Mouse (Mus musculus) right cerebral cortex, postnatal 25 days (tissue): ENCODE results near the gene Nlrp14.
"Not testable (repeated sequence)": the region's sequence is repeated elsewhere in the genome, so short reads cannot be mapped to it uniquely, and the experiment has no call there.

Experiments
- DNase-seq: peaks from one replicate; pipeline ENCODE4 v3.0.0; 2022

Nlrp14 gene

DNA sequence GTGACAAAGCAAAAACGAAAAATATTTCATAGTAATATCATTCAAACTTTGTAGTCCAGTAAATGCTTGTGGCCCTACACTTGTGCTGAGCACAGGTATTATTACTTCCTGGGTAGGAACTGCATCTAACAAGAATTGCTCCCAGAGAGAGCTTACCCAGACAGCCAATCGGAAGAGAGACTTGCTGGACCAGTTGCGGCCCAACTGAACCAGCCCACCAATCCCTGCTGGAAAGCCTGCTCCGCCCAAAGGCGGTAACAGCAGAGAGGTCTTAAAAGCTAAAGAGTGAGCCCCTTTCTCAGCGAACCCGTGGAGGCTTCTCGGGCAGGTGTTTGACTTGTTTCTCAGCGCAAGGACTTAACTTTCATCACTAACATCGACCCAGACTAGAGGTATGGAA is at the start of gene Nlrp14:
Gene Nlrp14, plus strand, starts transcription at position 301 of the 400 bp plus-strand sequence.
- no peak for DNase-seq

DNA sequence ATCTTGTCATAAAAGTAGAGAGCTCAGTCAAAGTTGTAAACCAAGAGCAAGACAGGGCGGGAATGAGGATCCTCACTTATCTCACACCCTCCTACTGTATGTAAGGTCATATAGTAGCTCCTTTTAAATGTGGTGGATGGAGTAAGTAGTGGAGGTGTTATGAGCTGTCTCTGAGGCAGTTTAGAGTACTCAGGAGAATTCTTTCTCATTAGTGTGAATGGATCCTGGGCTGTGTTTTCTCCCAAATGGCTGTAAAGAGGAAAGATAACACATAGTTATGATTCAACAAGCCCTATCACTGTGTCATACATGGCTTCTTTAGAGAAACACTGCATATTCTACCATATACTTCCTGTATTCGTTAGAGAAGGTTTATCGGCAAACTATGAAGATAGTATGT is 35.8 kb upstream of the Nlrp14 start, which contains the start of gene Olfr715:
Gene Olfr715, minus strand, starts transcription at position 101 of the 400 bp plus-strand sequence.
- not testable (repeated sequence) for DNase-seq

DNA sequence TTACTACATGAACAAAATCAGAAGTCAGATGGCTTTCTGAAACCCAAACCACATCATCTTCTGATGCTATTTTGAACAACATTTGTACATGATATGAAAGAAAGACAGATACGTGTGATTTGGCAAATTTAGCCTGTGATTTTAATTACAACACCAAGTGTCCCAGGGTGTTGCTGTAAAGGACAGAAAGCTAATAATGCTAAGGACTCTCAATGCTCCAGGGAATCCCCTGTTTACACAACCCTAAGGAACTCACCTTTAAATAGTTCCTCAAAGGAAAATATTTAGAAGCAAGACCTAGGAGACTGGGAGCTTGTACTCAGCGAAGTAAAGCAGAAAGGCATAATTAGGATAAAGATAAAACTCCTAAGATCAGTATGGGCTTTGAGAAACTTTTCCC is 28.8 kb upstream of the Nlrp14 start, which contains the start of gene Olfr716:
Gene Olfr716, plus strand, starts transcription at position 301 of the 400 bp plus-strand sequence.
- not testable (repeated sequence) for DNase-seq

DNA sequence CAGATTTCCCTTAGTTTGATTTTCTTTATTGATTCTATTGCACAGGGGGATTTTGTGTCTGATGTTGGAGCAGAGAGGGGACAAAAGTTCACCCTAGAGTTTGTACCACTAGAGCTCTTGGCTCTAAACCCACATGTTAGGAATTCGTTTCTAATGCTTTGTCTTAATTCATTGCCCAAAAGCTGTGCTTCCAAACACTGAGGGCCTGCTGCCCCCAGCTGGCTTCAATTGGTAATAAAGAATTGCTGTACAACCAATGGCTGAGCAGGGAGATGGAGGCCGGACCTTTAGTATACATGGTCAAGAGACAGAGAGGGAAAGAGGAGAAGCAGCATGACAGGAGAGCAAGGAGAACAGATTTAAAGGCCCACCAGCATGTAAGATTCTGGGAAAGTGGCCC is 13.6 kb downstream of the Nlrp14 start:
- no peak for DNase-seq

DNA sequence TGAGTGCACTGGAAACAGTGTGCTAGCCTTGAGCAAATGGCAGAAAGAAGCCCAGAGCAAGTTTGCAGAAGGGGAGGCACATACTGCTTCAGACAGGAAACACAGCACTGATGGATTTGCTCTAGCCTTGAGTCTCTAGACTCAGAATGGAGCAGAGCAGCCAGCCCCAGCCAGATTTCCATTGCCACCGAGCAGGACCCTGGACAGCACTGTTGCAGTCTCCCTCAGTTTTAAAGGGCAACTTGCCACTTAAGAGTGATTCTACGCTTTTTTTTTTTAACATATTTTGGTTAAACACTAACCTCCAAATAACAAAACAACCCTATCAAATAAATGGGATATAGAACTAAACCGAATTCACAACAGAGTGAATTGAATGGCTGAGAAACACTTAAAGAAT is 35.0 kb downstream of the Nlrp14 start:
- no peak for DNase-seq

DNA sequence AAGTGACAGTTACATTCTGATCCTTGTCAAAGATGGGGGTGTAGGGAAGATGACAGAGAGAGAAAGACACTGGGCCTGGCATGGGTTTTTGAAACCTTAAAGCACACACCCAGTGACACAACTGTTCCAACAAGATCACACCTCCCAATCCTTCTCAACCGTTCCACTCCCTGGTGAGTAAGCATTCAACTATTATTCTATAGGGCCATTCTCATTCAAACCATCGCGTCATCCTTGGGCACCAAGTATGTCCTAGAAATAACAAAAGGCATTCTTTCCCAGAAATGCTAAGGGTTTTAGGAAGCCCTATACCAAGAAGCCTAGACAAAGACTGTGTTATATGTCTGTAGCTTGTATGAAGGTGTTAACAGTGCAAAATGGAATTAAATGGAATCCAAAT is 41.1 kb downstream of the Nlrp14 start:
- DNase-seq = no peak

DNA sequence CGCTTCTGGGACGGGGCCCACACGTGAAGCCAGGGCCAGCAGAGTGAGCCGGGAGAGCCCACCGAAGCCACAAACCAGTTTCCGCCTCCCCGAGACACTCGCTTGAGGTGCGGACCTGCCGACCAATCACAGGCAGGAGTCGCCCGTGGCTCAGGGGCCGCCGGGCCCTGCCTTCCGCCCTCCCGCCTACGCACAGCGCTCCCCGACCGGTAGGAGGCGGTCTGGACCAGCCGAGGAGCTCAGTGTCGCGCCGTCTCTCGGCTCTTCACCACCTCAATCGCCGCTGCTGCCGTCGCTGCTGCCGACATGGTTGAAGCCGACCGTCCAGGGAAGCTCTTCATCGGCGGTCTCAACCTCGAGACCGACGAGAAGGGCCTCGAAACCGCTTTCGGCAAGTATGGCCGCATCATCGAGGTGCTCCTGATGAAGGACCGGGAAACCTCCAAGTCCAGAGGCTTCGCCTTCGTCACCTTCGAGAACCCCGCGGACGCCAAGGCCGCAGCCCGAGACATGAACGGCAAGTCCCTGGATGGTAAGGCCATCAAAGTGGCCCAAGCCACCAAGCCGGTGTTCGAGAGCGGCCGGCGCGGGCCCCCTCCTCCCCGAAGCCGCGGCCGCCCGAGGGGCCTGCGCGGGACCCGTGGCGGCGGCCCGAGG is 42.5 kb downstream of the Nlrp14 start, which contains the start of gene Rbmxl2:
Gene Rbmxl2, plus strand, starts transcription at position 242 of the 657 bp plus-strand sequence.
- no peak for DNase-seq

DNA sequence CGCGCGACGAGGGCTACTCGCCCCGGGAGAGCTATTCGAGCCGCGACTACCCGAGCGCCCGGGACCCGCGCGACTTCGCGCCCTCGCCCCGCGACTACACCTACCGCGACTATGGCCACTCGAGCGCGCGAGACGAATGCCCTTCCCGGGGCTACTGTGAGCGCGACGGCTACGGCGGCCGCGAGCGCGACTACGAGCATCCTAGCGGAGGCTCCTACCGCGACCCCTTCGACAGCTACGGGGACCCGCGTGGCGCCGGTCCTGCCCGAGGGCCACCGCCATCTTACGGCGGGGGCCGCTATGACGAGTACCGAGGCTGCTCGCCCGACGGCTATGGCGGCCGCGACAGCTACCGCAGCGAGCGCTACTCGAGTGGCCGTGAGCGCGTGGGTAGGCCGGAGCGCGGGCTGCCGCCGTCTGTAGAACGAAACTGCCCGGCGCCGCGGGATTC is 43.4 kb downstream of the Nlrp14 start:
- DNase-seq = no peak

DNA sequence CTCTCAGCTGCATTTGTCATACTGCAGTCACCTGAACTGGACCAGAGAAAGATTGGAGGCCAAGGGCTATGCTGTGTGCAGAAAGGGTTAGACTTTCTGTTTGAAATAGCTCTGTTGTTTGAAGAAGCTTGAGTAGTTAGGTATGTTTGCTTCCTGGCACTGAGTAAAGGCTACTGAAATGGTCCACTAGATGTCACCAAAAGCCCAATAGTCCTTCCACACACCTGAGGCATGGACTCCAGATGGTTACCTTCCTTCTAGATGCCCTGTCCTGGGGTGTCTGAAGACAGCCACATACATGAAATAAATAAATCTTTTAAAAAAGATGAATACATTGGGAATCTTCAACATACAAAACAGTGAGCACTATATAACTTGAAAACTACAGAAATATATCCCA is 48.9 kb downstream of the Nlrp14 start:
- no peak for DNase-seq

DNA sequence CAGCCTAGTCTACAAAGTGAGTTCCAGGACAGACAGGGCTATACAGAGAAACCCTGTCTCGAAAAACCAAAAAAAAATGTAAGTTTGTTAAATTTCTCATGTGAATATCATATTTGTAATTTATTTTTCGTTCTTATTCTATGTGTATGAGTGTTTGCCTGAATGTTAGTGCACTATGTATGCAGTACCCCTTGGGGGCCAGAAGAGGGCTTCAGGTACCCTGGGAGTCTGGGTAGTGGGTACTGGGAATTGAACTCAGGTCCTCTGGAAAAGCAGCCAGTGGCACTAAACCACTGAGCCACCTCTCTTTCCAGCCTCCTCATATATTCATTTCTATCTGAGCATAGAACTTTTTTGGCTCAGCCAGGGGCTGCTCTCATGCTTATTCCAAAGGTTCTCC is 50.1 kb downstream of the Nlrp14 start:
- DNase-seq = no peak

DNA sequence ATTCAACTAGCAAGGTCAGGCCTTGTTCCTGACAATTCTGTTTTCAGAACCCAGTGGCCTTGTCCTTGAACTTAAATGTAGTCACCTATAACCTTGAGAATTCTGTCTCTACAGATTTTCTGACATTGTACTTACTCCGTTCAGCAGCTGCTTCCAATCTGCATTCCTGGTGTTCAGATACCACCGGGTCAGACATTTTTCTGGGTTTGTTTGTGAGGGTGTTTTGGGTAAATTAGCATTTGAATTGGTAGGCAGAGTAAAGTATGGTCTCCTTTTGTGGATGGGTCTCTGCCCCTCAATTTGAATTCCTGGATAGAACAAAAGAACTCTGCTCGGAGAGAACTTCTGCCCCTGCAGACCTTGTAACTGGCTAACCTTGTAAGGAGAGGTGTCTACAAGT is 70.1 kb downstream of the Nlrp14 start:
- no peak for DNase-seq

DNA sequence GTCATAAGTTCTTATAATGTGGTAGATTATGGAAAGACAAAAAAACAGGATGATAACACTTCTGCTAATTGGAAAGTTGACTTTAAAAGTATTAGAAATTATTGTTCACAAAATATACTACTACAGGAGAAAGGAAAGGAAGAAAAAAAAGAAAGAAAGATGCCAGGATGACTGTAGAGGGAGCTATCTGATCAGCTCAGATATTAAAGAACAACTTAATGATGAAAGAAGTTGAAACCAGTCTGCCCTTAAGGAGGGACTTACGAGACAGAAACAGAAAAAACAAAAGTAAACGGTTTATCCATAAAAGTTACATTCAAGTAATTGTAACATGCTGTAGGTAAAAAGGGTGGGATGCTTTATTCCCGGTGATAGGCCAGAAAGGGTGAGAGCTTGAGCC is 70.7 kb downstream of the Nlrp14 start:
- DNase-seq = no peak

DNA sequence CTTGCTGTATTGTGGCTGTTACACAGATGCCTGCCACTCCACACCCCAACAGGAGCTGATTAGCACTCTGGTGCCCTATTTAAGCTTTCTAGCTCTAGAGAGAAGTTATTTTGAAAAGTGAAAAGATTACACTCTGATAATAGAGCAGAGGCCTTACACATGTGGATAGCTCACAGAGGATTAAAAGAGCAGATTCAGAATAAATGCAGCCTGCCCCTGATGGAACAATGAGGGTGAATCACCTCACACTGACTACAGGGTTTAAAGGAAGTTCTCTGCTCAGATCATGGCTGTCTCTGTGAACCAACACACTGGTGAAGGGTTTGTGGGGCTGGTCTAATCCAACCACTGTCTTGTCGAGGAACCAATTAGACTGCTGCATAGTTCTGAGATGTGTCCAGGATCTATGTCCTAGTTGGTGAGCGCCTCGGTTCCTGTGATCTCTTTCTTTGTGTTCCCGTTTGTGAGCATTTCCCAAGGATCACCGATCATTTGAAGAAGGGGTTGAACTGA is 74.6 kb downstream of the Nlrp14 start:
- no peak for DNase-seq
